Mouse (Mus musculus) spleen, embryonic (tissue): ENCODE data around the gene Klhl1.
"Not testable (repeated sequence)": the region's sequence is repeated elsewhere in the genome, so short reads cannot be mapped to it uniquely, and the experiment has no call there.

Experiments
- CTCF ChIA-PET: fragments of 350-600 bp; sonication (Branson Sonifier 250); formaldehyde crosslinking; loops from one replicate; lab custom pipeline; 2022; lab: Charles Lee

The Klhl1 gene

GRCm38 (mm10) chr14:96518954-96519682, at the start of gene Klhl1:
Gene Klhl1, minus strand, starts transcription at chr14:96519102.
- CTCF ChIA-PET, result no interaction called here

DNA sequence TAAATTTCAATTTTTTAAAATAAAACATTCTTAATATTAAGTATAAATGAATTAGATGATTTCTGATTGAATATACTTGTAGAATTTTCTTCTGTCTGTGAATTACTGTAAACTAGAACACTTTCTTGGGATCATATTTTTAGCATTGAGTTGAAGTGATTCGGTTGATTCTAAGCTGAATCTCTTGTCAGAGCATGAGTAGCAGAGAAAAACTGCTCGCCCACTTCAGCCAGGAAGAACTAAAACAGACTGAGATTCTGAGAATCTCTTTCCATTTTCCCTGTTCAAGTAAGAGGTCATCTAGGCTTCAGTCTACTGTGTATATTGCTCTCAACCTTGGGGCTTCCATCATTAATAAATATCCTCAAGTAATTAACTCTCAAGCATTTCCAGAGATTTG, 34.8 kb upstream of the Klhl1 start:
- CTCF ChIA-PET, result no interaction called here

DNA sequence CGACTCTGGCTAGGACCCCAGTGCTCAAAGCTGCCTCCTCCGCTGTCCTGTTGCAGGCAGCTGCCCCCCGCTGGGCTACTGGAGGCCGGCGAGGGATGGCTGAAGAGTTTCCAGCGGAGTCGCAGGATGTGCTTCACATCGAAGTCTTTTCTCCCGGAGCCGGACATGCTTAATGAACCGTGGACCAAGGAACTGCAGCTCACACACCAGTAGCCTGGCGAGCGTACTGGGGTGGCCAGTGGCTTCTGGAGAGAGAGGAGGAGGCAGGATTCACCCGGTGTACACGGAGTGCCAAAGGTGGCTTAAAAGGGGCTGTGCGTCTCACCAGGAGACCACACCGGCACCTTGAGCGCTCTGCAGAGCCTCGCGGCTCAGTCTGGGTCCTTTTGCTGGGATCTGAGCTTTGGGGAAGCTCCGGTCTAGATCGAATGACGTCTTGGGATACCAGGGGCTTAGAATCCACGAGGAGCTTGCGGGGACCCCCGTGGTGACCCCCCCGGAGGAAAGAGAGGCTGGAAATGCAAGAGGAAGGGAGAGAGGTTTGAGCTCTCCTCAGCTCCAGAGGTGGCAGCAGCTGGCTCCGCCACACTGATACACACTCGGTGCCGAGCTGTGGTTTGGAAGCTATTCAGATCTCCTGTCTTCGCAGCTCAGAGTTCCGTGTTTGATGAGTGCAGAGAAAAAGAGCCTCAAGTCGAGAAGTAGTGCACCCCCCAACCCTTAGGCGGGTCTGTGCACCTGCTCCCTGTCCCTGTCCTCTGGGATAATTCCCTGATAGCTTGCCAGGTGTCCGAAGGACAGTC, 550 bp downstream of the Klhl1 start:
- CTCF ChIA-PET, result no interaction called here

GRCm38 (mm10) chr14:96517727-96518126, 1.2 kb downstream of the Klhl1 start:
- CTCF ChIA-PET, result no interaction called here

- CTCF ChIA-PET, result no interaction called here
These were observed 19.0 kb downstream of the Klhl1 start for GRCm38 (mm10) chr14:96499936-96500335.

DNA sequence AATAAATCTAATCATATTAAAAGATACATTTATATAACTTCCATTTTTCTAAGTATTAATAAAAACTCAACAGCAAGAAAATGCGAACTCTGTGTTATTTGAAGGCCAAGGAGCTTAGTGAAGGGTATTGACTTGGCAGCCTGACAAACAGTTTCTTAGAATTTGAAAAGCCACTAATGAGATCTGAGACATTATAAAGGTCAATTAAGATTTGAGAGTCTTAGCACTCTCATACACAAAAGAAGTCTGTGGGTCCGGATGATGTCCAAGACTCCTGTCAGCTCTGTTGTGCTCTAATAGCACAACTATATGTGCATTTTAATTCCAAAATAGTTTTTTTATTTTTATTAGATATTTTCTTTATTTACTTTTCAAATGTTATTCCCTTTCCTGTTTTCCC, 47.1 kb downstream of the Klhl1 start:
- CTCF ChIA-PET, result no interaction called here

DNA sequence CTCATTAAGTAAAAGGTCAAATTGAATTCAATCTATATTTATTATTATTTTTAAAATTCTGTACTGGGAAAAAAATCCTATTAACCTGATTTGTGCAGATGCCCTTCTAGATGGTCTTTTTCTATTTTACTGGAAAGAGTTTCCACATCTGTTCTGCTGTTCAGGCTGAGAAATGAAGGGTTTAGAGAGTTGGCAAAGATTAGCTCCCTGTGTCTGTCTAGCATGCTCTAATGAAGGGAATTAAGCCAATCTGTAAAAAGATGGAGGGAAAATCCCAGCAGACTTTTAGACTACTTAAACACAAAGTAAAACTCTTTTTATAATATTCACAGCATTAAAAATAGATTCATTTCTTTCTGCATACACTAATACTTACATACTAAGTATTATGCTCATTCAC, 47.6 kb downstream of the Klhl1 start:
- CTCF ChIA-PET, result no interaction called here

DNA sequence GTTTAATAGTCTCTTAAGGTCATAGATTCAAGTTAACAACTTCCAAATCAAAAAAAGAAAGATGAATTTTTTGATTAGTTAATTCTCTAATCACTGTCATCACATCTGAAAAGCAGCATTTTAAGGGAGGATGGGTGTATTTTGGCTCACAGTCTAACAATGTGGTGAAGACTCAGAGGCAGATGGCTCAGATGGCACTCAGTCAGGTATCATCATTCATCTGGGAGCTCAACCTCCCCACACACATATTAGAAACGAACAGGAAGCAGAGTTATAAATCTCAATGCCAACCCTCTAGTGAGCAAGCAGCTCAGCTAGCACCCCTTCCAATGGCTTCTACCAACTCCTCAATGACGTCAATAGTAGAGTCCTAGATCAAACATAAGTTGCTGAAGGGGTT, 57.1 kb downstream of the Klhl1 start:
- CTCF ChIA-PET, result no interaction called here

DNA sequence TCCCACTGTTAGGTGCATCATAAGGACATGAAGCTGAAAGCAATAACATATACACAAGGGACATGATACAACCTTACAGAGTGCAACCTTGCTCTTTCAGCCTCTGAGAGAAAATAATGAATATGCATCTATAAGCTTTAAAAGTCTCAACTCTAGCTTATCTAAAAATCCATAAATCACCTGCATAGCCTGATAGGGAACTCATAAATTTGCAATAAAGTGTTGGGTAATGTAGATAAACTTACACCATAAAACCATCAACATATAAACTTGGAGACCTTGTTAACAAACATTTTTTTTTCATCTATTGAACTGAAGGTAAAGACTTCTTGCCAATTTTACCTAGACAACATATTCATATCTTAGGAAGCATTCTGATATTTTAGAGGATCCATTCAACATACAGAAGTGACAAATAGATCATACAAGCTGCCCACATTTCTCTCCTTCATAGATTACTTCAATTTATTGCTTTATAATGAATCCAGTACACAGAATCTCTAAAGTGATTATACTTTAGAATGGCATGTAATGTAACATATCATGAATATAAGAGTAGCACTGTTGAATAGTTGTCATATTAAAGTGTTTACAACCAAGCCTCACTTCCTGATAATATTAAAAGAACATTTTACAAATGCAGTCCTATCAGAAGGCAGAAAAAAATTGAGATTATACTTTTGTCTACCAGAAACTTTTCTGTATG, 126.7 kb downstream of the Klhl1 start:
- CTCF ChIA-PET, result no interaction called here

GRCm38 (mm10) chr14:96362727-96363126, 156.2 kb downstream of the Klhl1 start:
- CTCF ChIA-PET, result no interaction called here

GRCm38 (mm10) chr14:96348220-96348619, 170.7 kb downstream of the Klhl1 start:
- CTCF ChIA-PET, result no interaction called here

DNA sequence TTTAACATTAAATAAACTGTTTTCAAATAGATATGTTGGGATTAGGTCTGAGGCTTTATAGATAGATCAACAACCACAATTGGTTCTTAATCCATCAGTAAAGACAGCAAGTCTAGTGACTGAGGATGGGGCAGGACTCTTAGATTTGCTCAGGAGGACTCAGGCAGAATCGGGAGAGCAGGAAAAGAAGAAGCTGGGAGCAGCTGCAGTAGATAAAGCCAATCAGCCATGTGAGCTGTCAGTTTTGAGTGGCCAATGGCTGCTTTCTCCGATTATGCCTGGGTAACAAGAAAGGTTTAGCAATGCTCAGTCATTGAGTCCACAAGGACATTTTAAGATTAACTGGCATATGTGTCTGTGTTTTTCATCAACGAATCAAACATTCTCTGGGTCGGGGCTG, 187.8 kb downstream of the Klhl1 start:
- CTCF ChIA-PET, result no interaction called here

DNA sequence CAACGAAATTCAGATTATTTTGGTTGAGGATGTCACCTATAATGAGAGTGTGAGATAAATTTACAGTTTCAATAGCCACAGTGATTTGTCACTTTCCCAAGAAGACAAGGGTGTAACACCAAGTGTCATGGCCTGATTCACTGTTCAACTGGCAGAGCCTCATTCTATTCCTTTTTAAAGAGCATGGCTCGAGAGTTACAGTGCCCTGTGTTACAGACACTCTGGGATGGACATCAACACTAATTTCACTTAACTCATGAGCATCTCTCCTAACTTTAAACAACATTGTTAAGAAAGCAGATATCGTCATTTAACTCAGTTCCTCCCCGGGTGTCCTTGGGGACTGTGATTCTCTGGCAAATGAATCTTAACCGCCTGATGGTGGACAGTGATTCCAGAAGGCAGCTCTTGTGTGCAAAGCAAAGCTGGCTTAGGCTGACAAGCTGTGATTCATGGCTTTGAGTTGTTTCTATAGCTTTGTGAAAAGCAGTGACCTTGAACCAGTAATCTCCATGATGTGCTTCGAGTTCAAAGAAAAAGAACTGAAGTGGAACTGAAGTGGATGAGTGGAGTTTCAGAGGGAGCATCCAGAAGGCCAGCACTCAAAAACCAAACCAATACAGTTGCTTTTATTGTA, 301.0 kb downstream of the Klhl1 start:
- CTCF ChIA-PET, result no interaction called here

- CTCF ChIA-PET, result not testable (repeated sequence)
These were observed 324.1 kb downstream of the Klhl1 start for GRCm38 (mm10) chr14:96194795-96195194.

- CTCF ChIA-PET, result no interaction called here
These were observed 344.4 kb downstream of the Klhl1 start for GRCm38 (mm10) chr14:96174546-96174945.

GRCm38 (mm10) chr14:96143137-96143536, 375.8 kb downstream of the Klhl1 start:
- CTCF ChIA-PET, result no interaction called here

DNA sequence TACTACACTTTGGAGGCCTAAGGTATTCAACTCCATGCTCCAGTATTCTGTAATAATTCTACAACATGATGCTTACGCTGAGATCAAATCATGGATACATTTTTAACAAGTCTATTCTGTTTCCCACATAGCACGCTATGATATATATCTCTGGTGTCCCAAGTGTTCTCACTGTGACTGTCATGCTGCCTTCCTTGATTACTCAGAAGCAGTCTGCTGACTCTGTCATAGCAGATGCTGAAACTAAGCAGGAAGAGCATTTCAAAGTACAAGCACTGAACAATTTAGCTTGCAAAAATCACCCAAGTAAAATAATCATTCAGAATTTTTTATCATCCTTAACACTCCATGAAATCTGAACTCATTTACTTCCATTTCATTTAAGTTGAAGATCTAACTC, 378.7 kb downstream of the Klhl1 start:
- CTCF ChIA-PET, result interaction anchor here (0.6 kb wide), 1 partner anchor 1252 kb away, joined by 3 read pairs; no protein-coding TSS in a partner anchor

GRCm38 (mm10) chr14:96107396-96107795, 411.5 kb downstream of the Klhl1 start:
- CTCF ChIA-PET, result no interaction called here

- CTCF ChIA-PET, result no interaction called here
These were observed 437.2 kb downstream of the Klhl1 start for GRCm38 (mm10) chr14:96081681-96082207.

GRCm38 (mm10) chr14:96065884-96066283, 453.0 kb downstream of the Klhl1 start:
- CTCF ChIA-PET, result no interaction called here
